ENCODE assay signal across 23 mouse cellular contexts in the genomic region with DNA sequence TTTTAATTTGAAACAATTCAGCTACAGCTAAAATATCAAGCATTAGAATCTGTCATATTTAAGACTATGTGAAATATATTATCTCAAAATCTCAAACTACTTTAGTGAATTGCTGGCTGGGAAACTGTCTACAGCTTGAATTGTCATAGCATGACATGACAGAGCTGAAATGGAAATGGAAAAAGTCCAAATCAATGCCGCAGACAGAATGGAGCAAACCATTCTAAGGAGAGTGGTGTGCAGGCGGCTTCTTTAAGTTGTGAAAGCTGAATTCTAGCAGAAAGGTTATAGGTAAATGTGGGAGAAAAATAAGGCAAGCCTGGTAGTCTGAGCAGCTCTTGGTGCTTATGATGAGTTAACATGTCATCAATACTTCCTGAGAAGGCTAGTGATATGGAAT.
DNase-seq lines count a peak whose midpoint lies in the region; ATAC-seq lines count a peak whose summit lies in the region.
"Had no signal": no experiment of that assay in that cellular context is flagged by ENCODE, and none has a peak within 500 bp of the region (broad histone marks: within the 10 kb centered on the region; RNA-seq: fewer than 3 reads in every experiment).

No protein-coding gene starts in this region.

- H3K9ac ChIP-seq in forebrain, embryonic 16.5 days (replicated peaks; ENCODE audit: low read depth, low read length), result no peak overlapping the region
- H3K9ac ChIP-seq in forebrain, embryonic 11.5 days (ENCODE audit: low read length), result no peak overlapping the region
- H3K9ac ChIP-seq: heart, embryonic 12.5 days; heart, embryonic 15.5 days; hindbrain, embryonic 13.5 days had no signal

- H3K27ac ChIP-seq in forebrain, embryonic 16.5 days (ENCODE audit: low read length), result no peak overlapping the region
- no peak overlapping the region for H3K27ac ChIP-seq in forebrain, embryonic 11.5 days (ENCODE audit: low read depth, low read length)
- H3K27ac ChIP-seq: heart, embryonic 15.5 days; hindbrain, embryonic 10.5 days; hindbrain, embryonic 13.5 days had no signal

- ATAC-seq in forebrain, embryonic 16.5 days, result peak; percentile 74
- ATAC-seq in forebrain, embryonic 11.5 days (replicated peaks; ENCODE audit: low FRiP score), result no peak
- no peak for ATAC-seq in inflammation-experienced regulatory T-cells, adult 6 months
- ATAC-seq: CD4-positive, CD25-positive, alpha-beta regulatory T cell, adult 4 months; hindbrain, embryonic 16.5 days; intestine, embryonic 16.5 days had no signal

- no peak overlapping the region for H3K4me2 ChIP-seq in forebrain, embryonic 16.5 days (ENCODE audit: low read length)
- no peak overlapping the region for H3K4me2 ChIP-seq in forebrain, embryonic 11.5 days (ENCODE audit: low read depth, low read length, severe bottlenecking)
- H3K4me2 ChIP-seq: heart, embryonic 12.5 days; heart, embryonic 15.5 days; hindbrain, embryonic 13.5 days had no signal

- WGBS in forebrain, embryonic 16.5 days, result 73% methylated on average over 2 of the region's 2 CpGs
- 87% methylated on average over 2 of the region's 2 CpGs for WGBS in forebrain, embryonic 11.5 days

- no peak for DNase-seq in forebrain, embryonic 11.5 days (ENCODE audit: low spot score)
- DNase-seq in right cerebral cortex, postnatal 10 days (ENCODE audit: low spot score in 2 of 2), result peak; percentile 20 to 26
- no peak for DNase-seq in right cerebral cortex, adult 18-20 months
- peak; percentile 43 for DNase-seq in brain, embryonic 18.5 days (ENCODE audit: low read depth, low spot score)
- DNase-seq: adrenal gland, postnatal 10 days; adrenal gland, postnatal 36 days; cerebellum, adult 18-20 months; cerebellum, adult 9-10 months; cerebellum, postnatal 14 days; gastrocnemius, postnatal 25 days; heart, adult 18-20 months; heart, postnatal 10 days; heart, postnatal 36 days; kidney, adult 18-20 months had no signal

- no peaks in the 10 kb centered on the region for H3K4me1 ChIP-seq in forebrain, embryonic 16.5 days (replicated peaks; ENCODE audit: control insufficient read depth, insufficient read depth, low read length)
- H3K4me1 ChIP-seq in forebrain, embryonic 11.5 days (replicated peaks; ENCODE audit: control insufficient read depth, insufficient read depth, low read length), result no peaks in the 10 kb centered on the region
- H3K4me1 ChIP-seq: heart, embryonic 12.5 days; heart, embryonic 15.5 days; hindbrain, embryonic 10.5 days; hindbrain, embryonic 13.5 days had no signal

- no peak overlapping the region for H3K4me3 ChIP-seq in forebrain, embryonic 16.5 days (replicated peaks; ENCODE audit: low read length)
- H3K4me3 ChIP-seq in forebrain, embryonic 11.5 days (ENCODE audit: low read depth, low read length), result no peak overlapping the region
- H3K4me3 ChIP-seq: heart, embryonic 12.5 days; heart, embryonic 15.5 days; hindbrain, embryonic 10.5 days; hindbrain, embryonic 13.5 days had no signal

- H3K36me3 ChIP-seq in forebrain, embryonic 16.5 days (ENCODE audit: control insufficient read depth, insufficient read depth), result no peaks in the 10 kb centered on the region
- no peaks in the 10 kb centered on the region for H3K36me3 ChIP-seq in forebrain, embryonic 11.5 days (ENCODE audit: control insufficient read depth, insufficient read depth, low read length)
- H3K36me3 ChIP-seq: heart, embryonic 12.5 days; heart, embryonic 15.5 days; hindbrain, embryonic 10.5 days; hindbrain, embryonic 13.5 days had no signal

- no peaks in the 10 kb centered on the region for H3K9me3 ChIP-seq in forebrain, embryonic 16.5 days (ENCODE audit: control insufficient read depth, low read length)
- no peaks in the 10 kb centered on the region for H3K9me3 ChIP-seq in forebrain, embryonic 11.5 days (ENCODE audit: control insufficient read depth, low read length)
- H3K9me3 ChIP-seq: heart, embryonic 12.5 days; heart, embryonic 15.5 days; hindbrain, embryonic 10.5 days; hindbrain, embryonic 13.5 days had no signal

- no peaks in the 10 kb centered on the region for H3K27me3 ChIP-seq in forebrain, embryonic 16.5 days (replicated peaks; ENCODE audit: control insufficient read depth, insufficient read depth, low read length)
- no peaks in the 10 kb centered on the region for H3K27me3 ChIP-seq in forebrain, embryonic 11.5 days (ENCODE audit: control insufficient read depth, insufficient read depth, low read length)
- H3K27me3 ChIP-seq: heart, embryonic 12.5 days; heart, embryonic 15.5 days; hindbrain, embryonic 13.5 days had no signal

Comparison
In these comparisons a context has a peak if more than half of its experiments do, and no peak if none do; other contexts are left out.
1. DNase-seq: peak in right cerebral cortex, postnatal 10 days (2 of 2) and brain, embryonic 18.5 days (single experiment); none in forebrain, embryonic 11.5 days (single experiment) and right cerebral cortex, adult 18-20 months (single experiment).